Mouse (Mus musculus) neural tube, embryonic 13.5 days (tissue): ENCODE data around the gene Cd164l2. TPM values are rescaled to one million over a fixed set of nuclear protein-coding genes. Genes with fewer than 3 reads are reported as not detected.

Experiments used
- ATAC-seq: fragments of 200-750 bp; cut with Nextera tagmentation; 2 replicates; pipeline ENCODE4 v1.8.0; 2017; ENCODE audit warnings: low read depth, mild to moderate bottlenecking, moderate TSS enrichment, moderate library complexity
- H3K27ac ChIP-seq: fragments of 300-500 bp; sonication (generic); replicated peaks from 2 replicates; pipeline ENCODE4 v1.5.1; 2015; ENCODE audit warnings: moderate library complexity, mild to moderate bottlenecking, inconsistent platforms
- H3K27me3 ChIP-seq: fragments of 300-500 bp; sonication (generic); 2 replicates; pipeline ENCODE4 v1.6.1; 2015; ENCODE audit warnings: mild to moderate bottlenecking, inconsistent platforms
- H3K36me3 ChIP-seq: fragments of 300-500 bp; sonication (generic); 2 replicates; pipeline ENCODE4 v1.6.1; 2015; ENCODE audit warnings: mild to moderate bottlenecking, inconsistent platforms
- H3K4me1 ChIP-seq: fragments of 300-500 bp; sonication (generic); replicated peaks from 2 replicates; pipeline ENCODE4 v1.6.1; 2015; ENCODE audit warnings: inconsistent platforms
- H3K4me2 ChIP-seq: fragments of 300-500 bp; sonication (generic); 2 replicates; pipeline ENCODE4 v1.6.1; 2015; ENCODE audit warnings: inconsistent platforms, mild to moderate bottlenecking, moderate library complexity
- H3K4me3 ChIP-seq: fragments of 300-500 bp; sonication (generic); 2 replicates; pipeline ENCODE4 v1.5.1; 2015; ENCODE audit warnings: mild to moderate bottlenecking, inconsistent platforms
- H3K9ac ChIP-seq: fragments of 300-500 bp; sonication (generic); 2 replicates; pipeline ENCODE4 v1.6.1; 2015; ENCODE audit warnings: moderate library complexity, mild to moderate bottlenecking, inconsistent platforms
- H3K9me3 ChIP-seq: fragments of 300-500 bp; sonication (generic); 2 replicates; pipeline ENCODE4 v1.6.1; 2016; ENCODE audit warnings: inconsistent platforms
- whole genome bisulfite sequencing: fragments of 180-500 bp; shearing (Covaris S2); methylation state at CpG from one replicate; pipeline ENCODE4 v1.1.7; 2015; 5-methylcytosine and 5-hydroxymethylcytosine counted together
- polyA plus RNA-seq: library from polyadenylated mRNA; unstranded; fragments of >200 nt; fragmentation: Nextera tagmentation; extraction: Ambion mirVana; gene quantifications from 2 replicates; pipeline ENCODE4 v1.2.1, GENCODE M21; 2015

The Cd164l2 gene
- polyA plus RNA-seq, 1 experiment from 2014 or later, result 1.1 TPM

DNA sequence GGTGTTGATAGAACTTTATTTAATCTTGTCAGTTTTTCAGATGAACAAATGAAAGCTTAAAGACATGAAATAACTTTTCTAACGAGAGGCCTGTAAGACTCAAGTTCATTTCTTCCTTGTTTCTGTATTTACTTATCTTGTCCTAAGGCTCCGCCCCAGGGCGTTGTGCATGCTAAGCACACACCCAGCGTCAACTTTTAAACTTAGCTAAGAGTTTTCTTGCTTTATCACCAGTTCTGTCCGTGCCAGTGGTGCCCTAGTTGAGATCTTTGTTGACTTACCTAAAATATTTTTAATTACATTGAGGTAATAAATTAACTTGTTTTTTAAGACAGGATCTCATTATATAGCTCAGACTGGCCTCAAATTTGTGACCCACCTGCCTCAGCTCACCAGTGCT lies 33.6 kb upstream of the Cd164l2 start:
- Histone ChIP-seq H3K4me3 (no peak overlapping the region), H3K4me2 (no peak overlapping the region), H3K9me3 (no peaks in the 10 kb centered on the region), H3K4me1 (peaks cover 29% of the 10 kb centered on the region), H3K9ac (no peak overlapping the region), H3K27ac (no peak overlapping the region), H3K36me3 (peaks cover 17% of the 10 kb centered on the region), H3K27me3 (no peaks in the 10 kb centered on the region)
- ATAC-seq, result no peak
- 89% methylated on average over 5 of the region's 5 CpGs for WGBS

DNA sequence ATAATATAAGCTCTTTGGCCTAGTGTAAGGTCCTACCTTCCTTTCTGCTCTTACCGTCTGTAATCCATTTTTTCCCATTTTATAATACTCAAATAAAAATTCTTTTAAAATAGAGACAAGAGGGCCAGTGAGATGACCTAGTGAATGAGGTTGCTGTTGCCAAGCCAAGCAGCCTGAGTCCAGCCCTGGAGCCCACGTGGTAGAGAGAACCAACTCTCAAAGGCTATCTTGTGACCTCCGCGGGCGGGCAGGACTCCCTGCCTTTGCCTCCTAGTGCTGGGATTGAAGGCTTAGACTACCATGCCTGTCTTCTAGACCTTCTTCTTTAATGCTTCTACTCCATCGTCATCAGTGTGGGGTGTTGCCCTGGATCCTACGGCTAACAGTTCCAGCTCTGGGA lies 32.7 kb upstream of the Cd164l2 start:
- no peak for ATAC-seq
- no peak overlapping the region for H3K4me3 ChIP-seq
- 97% methylated on average over 7 of the region's 7 CpGs for WGBS

GRCm38 (mm10) chr4:133182439-133183033 lies 29.4 kb upstream of the Cd164l2 start:
- WGBS, result 96% methylated on average over 8 of the region's 8 CpGs
- no peaks in the 10 kb centered on the region for H3K9me3 ChIP-seq
- no peak overlapping the region for H3K4me3 ChIP-seq
- no peak overlapping the region for H3K9ac ChIP-seq
- peaks cover 25% of the 10 kb centered on the region for H3K4me1 ChIP-seq
- H3K36me3 ChIP-seq, result peaks cover 36% of the 10 kb centered on the region
- ATAC-seq, result no peak
- H3K27ac ChIP-seq, result no peak overlapping the region
- H3K4me2 ChIP-seq, result no peak overlapping the region
- no peaks in the 10 kb centered on the region for H3K27me3 ChIP-seq

More for the DNA sequence above, 32.7 kb upstream of the Cd164l2 start:
- Histone ChIP-seq H3K36me3 (peaks cover 17% of the 10 kb centered on the region), H3K9ac (no peak overlapping the region), H3K27ac (no peak overlapping the region), H3K4me1 (peaks cover 37% of the 10 kb centered on the region), H3K9me3 (no peaks in the 10 kb centered on the region), H3K4me2 (no peak overlapping the region), H3K27me3 (no peaks in the 10 kb centered on the region)

- Histone ChIP-seq H3K4me1 (peaks cover 22% of the 10 kb centered on the region), H3K27me3 (no peaks in the 10 kb centered on the region), H3K36me3 (peaks cover 45% of the 10 kb centered on the region), H3K27ac (peak overlapping the region; percentile 59; the same call in 1 of the 2 replicates), H3K9ac (peak overlapping the region; percentile 3; the same call in 1 of the 2 replicates), H3K9me3 (no peaks in the 10 kb centered on the region), H3K4me3 (no peak overlapping the region), H3K4me2 (no peak overlapping the region)
- no peak for ATAC-seq
- WGBS, result 41% methylated on average over 14 of the region's 14 CpGs
Observed at GRCm38 (mm10) chr4:133184031-133184897, 27.7 kb upstream of the Cd164l2 start.

- no peak for ATAC-seq
- no peak overlapping the region for H3K4me2 ChIP-seq
- no peaks in the 10 kb centered on the region for H3K27me3 ChIP-seq
- 34% methylated on average over 15 of the region's 15 CpGs for WGBS
- peak overlapping the region; percentile 3; the same call in 1 of the 2 replicates for H3K9ac ChIP-seq
- H3K27ac ChIP-seq, result peak overlapping the region; percentile 59
- peaks cover 22% of the 10 kb centered on the region for H3K4me1 ChIP-seq
- peaks cover 46% of the 10 kb centered on the region for H3K36me3 ChIP-seq
- no peak overlapping the region for H3K4me3 ChIP-seq
- no peaks in the 10 kb centered on the region for H3K9me3 ChIP-seq
Observed at GRCm38 (mm10) chr4:133184898-133185665, 26.8 kb upstream of the Cd164l2 start.

DNA sequence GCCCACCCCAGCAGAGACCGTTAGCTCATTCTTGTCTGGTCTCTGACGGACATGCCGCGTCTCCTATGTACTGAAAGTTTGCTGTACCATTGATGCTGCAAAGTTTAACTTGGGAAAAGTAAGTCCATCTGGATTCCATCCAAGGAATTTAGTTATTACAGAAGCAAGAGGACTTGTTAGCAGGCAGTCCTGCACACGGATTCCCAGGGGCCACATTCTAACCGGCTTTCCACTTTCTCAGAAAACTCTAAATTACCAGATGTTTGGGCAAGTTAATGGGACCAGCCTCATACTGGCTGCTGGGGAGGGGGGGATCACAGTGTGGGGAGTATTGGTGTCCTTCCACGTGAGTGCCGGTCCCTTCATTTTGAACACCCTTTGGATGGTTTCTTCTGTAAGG lies 26.0 kb upstream of the Cd164l2 start:
- Histone ChIP-seq H3K27me3 (no peaks in the 10 kb centered on the region), H3K4me2 (no peak overlapping the region), H3K27ac (no peak overlapping the region), H3K9me3 (no peaks in the 10 kb centered on the region), H3K4me3 (no peak overlapping the region), H3K4me1 (peaks cover 22% of the 10 kb centered on the region), H3K36me3 (peaks cover 54% of the 10 kb centered on the region), H3K9ac (no peak overlapping the region)
- WGBS, result 81% methylated on average over 8 of the region's 8 CpGs
- ATAC-seq, result no peak

DNA sequence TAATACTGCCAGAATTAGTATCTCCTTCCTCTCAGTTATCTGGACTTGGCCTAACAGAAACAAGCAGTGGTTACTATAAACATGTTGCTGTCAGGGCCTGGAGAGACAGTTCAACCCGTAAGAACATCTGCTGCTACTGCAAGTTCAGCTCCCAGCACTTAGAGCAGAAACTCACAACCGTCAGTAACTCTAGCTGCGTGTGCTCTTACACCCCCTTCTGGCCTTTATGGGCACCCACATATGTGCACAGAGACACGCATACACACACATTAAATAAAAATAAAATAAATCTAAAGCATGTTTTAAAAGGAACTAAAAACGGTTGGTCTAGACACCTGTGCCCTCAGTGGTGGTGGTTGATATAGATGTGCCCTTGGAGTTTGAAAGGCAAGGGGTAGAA lies 25.1 kb upstream of the Cd164l2 start:
- H3K27me3 ChIP-seq, result no peaks in the 10 kb centered on the region
- H3K4me3 ChIP-seq, result no peak overlapping the region
- no peak overlapping the region for H3K9ac ChIP-seq
- H3K9me3 ChIP-seq, result no peaks in the 10 kb centered on the region
- no peak for ATAC-seq
- peaks cover 63% of the 10 kb centered on the region for H3K36me3 ChIP-seq
- no peak overlapping the region for H3K4me2 ChIP-seq
- WGBS, result 91% methylated on average over 5 of the region's 5 CpGs
- no peak overlapping the region for H3K27ac ChIP-seq
- peaks cover 22% of the 10 kb centered on the region for H3K4me1 ChIP-seq

DNA sequence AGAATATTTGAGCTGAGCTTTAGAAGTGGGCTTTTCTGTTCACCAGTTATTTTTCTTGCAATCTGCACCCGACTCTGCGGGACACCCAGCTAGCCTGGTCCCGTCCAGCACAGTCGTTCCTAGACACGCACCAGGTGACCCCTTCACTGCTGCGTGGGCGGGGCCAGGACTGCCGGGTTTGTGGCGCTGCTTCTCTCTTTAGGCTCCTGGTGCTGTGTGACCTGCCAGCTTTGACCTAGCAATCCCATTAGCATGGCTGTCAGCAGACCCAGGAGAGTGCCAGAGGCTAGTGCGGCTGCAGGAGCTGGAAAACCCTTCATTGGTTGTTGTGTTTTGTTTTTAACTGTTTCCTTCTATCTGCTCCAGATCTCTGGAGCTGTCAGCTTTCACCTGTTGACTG lies 22.5 kb upstream of the Cd164l2 start:
- Histone ChIP-seq H3K9me3 (no peaks in the 10 kb centered on the region), H3K27ac (no peak overlapping the region), H3K27me3 (no peaks in the 10 kb centered on the region), H3K36me3 (peaks cover 76% of the 10 kb centered on the region), H3K9ac (no peak overlapping the region), H3K4me3 (no peak overlapping the region), H3K4me2 (no peak overlapping the region), H3K4me1 (peaks cover 13% of the 10 kb centered on the region)
- ATAC-seq, result no peak
- WGBS, result 70% methylated on average over 10 of the region's 10 CpGs

- Histone ChIP-seq H3K4me3 (no peak overlapping the region), H3K27ac (no peak overlapping the region), H3K9me3 (no peaks in the 10 kb centered on the region), H3K4me2 (no peak overlapping the region), H3K27me3 (no peaks in the 10 kb centered on the region), H3K4me1 (peaks cover 35% of the 10 kb centered on the region), H3K9ac (no peak overlapping the region), H3K36me3 (peaks cover 67% of the 10 kb centered on the region)
- 91% methylated on average over 10 of the region's 11 CpGs for WGBS
- ATAC-seq, result no peak
Observed at GRCm38 (mm10) chr4:133194482-133194881, 17.4 kb upstream of the Cd164l2 start.

DNA sequence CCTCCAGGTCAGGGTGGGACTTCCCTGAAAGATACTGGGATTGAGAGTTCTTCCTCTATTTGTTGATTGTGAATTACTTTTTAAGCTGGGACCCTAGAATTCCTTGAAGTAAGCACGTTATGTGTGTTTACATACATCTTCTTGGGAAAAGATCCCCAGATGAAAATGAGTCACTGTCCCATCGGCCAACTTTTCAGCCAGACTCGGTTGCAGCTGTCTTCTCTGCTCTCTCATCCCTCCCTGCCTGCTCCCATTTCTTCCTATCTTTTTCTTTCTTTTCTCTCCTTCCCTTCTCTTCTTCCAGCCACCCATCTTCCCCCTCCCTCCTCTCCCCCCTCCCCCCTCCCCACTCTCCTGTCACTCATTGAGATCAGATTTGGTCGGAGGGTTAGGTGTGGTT lies 16.9 kb upstream of the Cd164l2 start:
- 91% methylated on average over 4 of the region's 4 CpGs for WGBS
- H3K4me2 ChIP-seq, result no peak overlapping the region
- no peaks in the 10 kb centered on the region for H3K9me3 ChIP-seq
- H3K9ac ChIP-seq, result no peak overlapping the region
- H3K4me3 ChIP-seq, result no peak overlapping the region
- peaks cover 41% of the 10 kb centered on the region for H3K4me1 ChIP-seq
- H3K27ac ChIP-seq, result no peak overlapping the region
- ATAC-seq, result no peak
- H3K36me3 ChIP-seq, result peaks cover 63% of the 10 kb centered on the region
- no peaks in the 10 kb centered on the region for H3K27me3 ChIP-seq

GRCm38 (mm10) chr4:133196136-133196535 lies 15.8 kb upstream of the Cd164l2 start:
- H3K9me3 ChIP-seq, result no peaks in the 10 kb centered on the region
- no peak for ATAC-seq
- H3K36me3 ChIP-seq, result peaks cover 52% of the 10 kb centered on the region
- H3K27ac ChIP-seq, result peak overlapping the region; percentile 89
- no peak overlapping the region for H3K4me3 ChIP-seq
- WGBS, result 86% methylated on average over 2 of the region's 2 CpGs
- H3K9ac ChIP-seq, result 0 out of 2 replicates have a peak overlapping the region, but pooled peaks have one; percentile 57
- no peaks in the 10 kb centered on the region for H3K27me3 ChIP-seq
- peaks cover 52% of the 10 kb centered on the region for H3K4me1 ChIP-seq
- no peak overlapping the region for H3K4me2 ChIP-seq

GRCm38 (mm10) chr4:133196852-133197251 lies 15.1 kb upstream of the Cd164l2 start:
- H3K4me2 ChIP-seq, result no peak overlapping the region
- H3K27ac ChIP-seq, result peak overlapping the region; percentile 89
- ATAC-seq, result peak; percentile 23; the same call in 1 of the 2 replicates
- peaks cover 55% of the 10 kb centered on the region for H3K4me1 ChIP-seq
- H3K9me3 ChIP-seq, result no peaks in the 10 kb centered on the region
- H3K9ac ChIP-seq, result peak overlapping the region; percentile 57
- WGBS, result 10% methylated on average over 7 of the region's 7 CpGs
- H3K4me3 ChIP-seq, result no peak overlapping the region
- H3K27me3 ChIP-seq, result no peaks in the 10 kb centered on the region
- H3K36me3 ChIP-seq, result peaks cover 45% of the 10 kb centered on the region
